Mouse (Mus musculus): ENCODE measurements around the gene Cftr. TPM values are rescaled to one million over a fixed set of nuclear protein-coding genes. Genes with fewer than 3 reads are reported as not detected.

The Cftr gene
- polyA plus RNA-seq (2014; fragmentation: Nextera tagmentation; extraction: Ambion mirVana) = 0.70 and 0.93 TPM in 2 replicates

GRCm38 (mm10) chr6:18170311-18170922, at the start of gene Cftr:
Gene Cftr (plus strand): TSS chr6:18170687.
- peak within 1 kb of the TSS; percentile 88 for H3K4me2 ChIP-seq (ENCODE audit: low read depth, low read length)
- H3K27me3 ChIP-seq (replicated peaks; ENCODE audit: control insufficient read depth, insufficient read depth, low read length) = no peaks in the 10 kb centered on the region
- ATAC-seq (ENCODE audit: low read depth) = peak; percentile 93
- H3K4me3 ChIP-seq (ENCODE audit: low read depth, low read length) = peak within 1 kb of the TSS; percentile 50
- no peaks in the 10 kb centered on the region for H3K36me3 ChIP-seq (ENCODE audit: control insufficient read depth, insufficient read depth, low read length)
- peak within 1 kb of the TSS; percentile 63 for H3K9ac ChIP-seq (ENCODE audit: low read depth, low read length)
- WGBS = 3% methylated on average over 25 of the region's 45 CpGs
- H3K27ac ChIP-seq (replicated peaks; ENCODE audit: low read depth, low read length) = no peak within 1 kb of the TSS
- DNase-seq (ENCODE audit: low spot score) = peak; percentile 13
- H3K4me1 ChIP-seq (ENCODE audit: control insufficient read depth, insufficient read depth, low read length) = no peaks in the 10 kb centered on the region
- H3K9me3 ChIP-seq (ENCODE audit: control insufficient read depth, low read length) = no peaks in the 10 kb centered on the region

- ATAC-seq (ENCODE audit: low read depth) (no peak), DNase-seq (ENCODE audit: low spot score) (no peak)
- Histone ChIP-seq H3K4me2 (ENCODE audit: low read depth, low read length) (no peak overlapping the region), H3K4me3 (ENCODE audit: low read depth, low read length) (no peak overlapping the region), H3K27ac (replicated peaks; ENCODE audit: low read depth, low read length) (no peak overlapping the region), H3K9me3 (ENCODE audit: control insufficient read depth, low read length) (no peaks in the 10 kb centered on the region), H3K27me3 (replicated peaks; ENCODE audit: control insufficient read depth, insufficient read depth, low read length) (no peaks in the 10 kb centered on the region), H3K36me3 (ENCODE audit: control insufficient read depth, insufficient read depth, low read length) (no peaks in the 10 kb centered on the region), H3K9ac (ENCODE audit: low read depth, low read length) (no peak overlapping the region), H3K4me1 (ENCODE audit: control insufficient read depth, insufficient read depth, low read length) (no peaks in the 10 kb centered on the region)
- WGBS = 78% methylated on average over 2 of the region's 2 CpGs
Observed at GRCm38 (mm10) chr6:18127206-18127983, 43.1 kb upstream of the Cftr start.

- no peak overlapping the region for H3K9ac ChIP-seq (ENCODE audit: low read depth, low read length)
- no peak overlapping the region for H3K4me2 ChIP-seq (ENCODE audit: low read depth, low read length)
- no peaks in the 10 kb centered on the region for H3K4me1 ChIP-seq (ENCODE audit: control insufficient read depth, insufficient read depth, low read length)
- no peak overlapping the region for H3K4me3 ChIP-seq (ENCODE audit: low read depth, low read length)
- H3K9me3 ChIP-seq (ENCODE audit: control insufficient read depth, low read length) = no peaks in the 10 kb centered on the region
- H3K36me3 ChIP-seq (ENCODE audit: control insufficient read depth, insufficient read depth, low read length) = no peaks in the 10 kb centered on the region
- H3K27me3 ChIP-seq (replicated peaks; ENCODE audit: control insufficient read depth, insufficient read depth, low read length) = no peaks in the 10 kb centered on the region
- ATAC-seq (ENCODE audit: low read depth) (no peak), DNase-seq (ENCODE audit: low spot score) (no peak)
- 81% methylated on average over 4 of the region's 4 CpGs for WGBS
- H3K27ac ChIP-seq (replicated peaks; ENCODE audit: low read depth, low read length) = no peak overlapping the region
Observed at GRCm38 (mm10) chr6:18128059-18128458, 42.4 kb upstream of the Cftr start.

GRCm38 (mm10) chr6:18135246-18135645, 35.2 kb upstream of the Cftr start:
- H3K36me3 ChIP-seq (ENCODE audit: control insufficient read depth, insufficient read depth, low read length) = no peaks in the 10 kb centered on the region
- H3K4me3 ChIP-seq (ENCODE audit: low read depth, low read length) = no peak overlapping the region
- no peak overlapping the region for H3K4me2 ChIP-seq (ENCODE audit: low read depth, low read length)
- DNase-seq (ENCODE audit: low spot score) (peak; percentile 6), ATAC-seq (ENCODE audit: low read depth) (no peak)
- H3K9me3 ChIP-seq (ENCODE audit: control insufficient read depth, low read length) = no peaks in the 10 kb centered on the region
- no peaks in the 10 kb centered on the region for H3K27me3 ChIP-seq (replicated peaks; ENCODE audit: control insufficient read depth, insufficient read depth, low read length)
- WGBS = 28% methylated on average over 1 of the region's 1 CpGs
- no peaks in the 10 kb centered on the region for H3K4me1 ChIP-seq (ENCODE audit: control insufficient read depth, insufficient read depth, low read length)
- no peak overlapping the region for H3K27ac ChIP-seq (replicated peaks; ENCODE audit: low read depth, low read length)
- H3K9ac ChIP-seq (ENCODE audit: low read depth, low read length) = no peak overlapping the region

- Histone ChIP-seq H3K36me3 (ENCODE audit: control insufficient read depth, insufficient read depth, low read length) (no peaks in the 10 kb centered on the region), H3K4me2 (ENCODE audit: low read depth, low read length) (no peak overlapping the region), H3K9me3 (ENCODE audit: control insufficient read depth, low read length) (no peaks in the 10 kb centered on the region), H3K9ac (ENCODE audit: low read depth, low read length) (no peak overlapping the region), H3K4me1 (ENCODE audit: control insufficient read depth, insufficient read depth, low read length) (no peaks in the 10 kb centered on the region), H3K4me3 (ENCODE audit: low read depth, low read length) (no peak overlapping the region), H3K27ac (replicated peaks; ENCODE audit: low read depth, low read length) (no peak overlapping the region), H3K27me3 (replicated peaks; ENCODE audit: control insufficient read depth, insufficient read depth, low read length) (no peaks in the 10 kb centered on the region)
- DNase-seq (ENCODE audit: low spot score) = peak; percentile 4
- WGBS = 59% methylated on average over 4 of the region's 4 CpGs
- no peak for ATAC-seq (ENCODE audit: low read depth)
Observed at GRCm38 (mm10) chr6:18153031-18153430, 17.5 kb upstream of the Cftr start.

GRCm38 (mm10) chr6:18169618-18170017, 869 bp upstream of the Cftr start:
- no peak overlapping the region for H3K9ac ChIP-seq (ENCODE audit: low read depth, low read length)
- H3K9me3 ChIP-seq (ENCODE audit: control insufficient read depth, low read length) = no peaks in the 10 kb centered on the region
- no peaks in the 10 kb centered on the region for H3K27me3 ChIP-seq (replicated peaks; ENCODE audit: control insufficient read depth, insufficient read depth, low read length)
- H3K36me3 ChIP-seq (ENCODE audit: control insufficient read depth, insufficient read depth, low read length) = no peaks in the 10 kb centered on the region
- WGBS = 86% methylated on average over 1 of the region's 1 CpGs
- H3K4me2 ChIP-seq (ENCODE audit: low read depth, low read length) = peak overlapping the region; percentile 88; the same call in 1 of the 2 replicates
- H3K4me1 ChIP-seq (ENCODE audit: control insufficient read depth, insufficient read depth, low read length) = no peaks in the 10 kb centered on the region
- DNase-seq (ENCODE audit: low spot score) (no peak), ATAC-seq (ENCODE audit: low read depth) (no peak)
- no peak overlapping the region for H3K27ac ChIP-seq (replicated peaks; ENCODE audit: low read depth, low read length)
- no peak overlapping the region for H3K4me3 ChIP-seq (ENCODE audit: low read depth, low read length)

GRCm38 (mm10) chr6:18171614-18172013, 1.1 kb downstream of the Cftr start:
- Histone ChIP-seq H3K4me2 (ENCODE audit: low read depth, low read length) (no peak overlapping the region), H3K27me3 (replicated peaks; ENCODE audit: control insufficient read depth, insufficient read depth, low read length) (no peaks in the 10 kb centered on the region)
- ATAC-seq (ENCODE audit: low read depth) = no peak

GRCm38 (mm10) chr6:18177509-18177908, 7.0 kb downstream of the Cftr start:
- Histone ChIP-seq H3K4me1 (ENCODE audit: control insufficient read depth, insufficient read depth, low read length) (no peaks in the 10 kb centered on the region), H3K4me3 (ENCODE audit: low read depth, low read length) (no peak overlapping the region), H3K36me3 (ENCODE audit: control insufficient read depth, insufficient read depth, low read length) (no peaks in the 10 kb centered on the region), H3K9ac (ENCODE audit: low read depth, low read length) (no peak overlapping the region), H3K27me3 (replicated peaks; ENCODE audit: control insufficient read depth, insufficient read depth, low read length) (no peaks in the 10 kb centered on the region), H3K27ac (replicated peaks; ENCODE audit: low read depth, low read length) (no peak overlapping the region), H3K4me2 (ENCODE audit: low read depth, low read length) (no peak overlapping the region), H3K9me3 (ENCODE audit: control insufficient read depth, low read length) (no peaks in the 10 kb centered on the region)
- WGBS = 77% methylated on average over 2 of the region's 2 CpGs
- DNase-seq (ENCODE audit: low spot score) (peak; percentile 1), ATAC-seq (ENCODE audit: low read depth) (no peak)

More at GRCm38 (mm10) chr6:18171614-18172013, 1.1 kb downstream of the Cftr start:
- no peak overlapping the region for H3K9ac ChIP-seq (ENCODE audit: low read depth, low read length)
- 51% methylated on average over 8 of the region's 8 CpGs for WGBS
- no peaks in the 10 kb centered on the region for H3K4me1 ChIP-seq (ENCODE audit: control insufficient read depth, insufficient read depth, low read length)
- no peak overlapping the region for H3K4me3 ChIP-seq (ENCODE audit: low read depth, low read length)
- H3K9me3 ChIP-seq (ENCODE audit: control insufficient read depth, low read length) = no peaks in the 10 kb centered on the region
- H3K27ac ChIP-seq (replicated peaks; ENCODE audit: low read depth, low read length) = no peak overlapping the region
- peak; percentile 12 for DNase-seq (ENCODE audit: low spot score)
- no peaks in the 10 kb centered on the region for H3K36me3 ChIP-seq (ENCODE audit: control insufficient read depth, insufficient read depth, low read length)
